Mouse (Mus musculus): ENCODE results near the gene Rbbp7.
A peak's percentile ranks its signal among the peaks of the same experiment; 100 is the strongest.

Gene Rbbp7

GRCm38 (mm10) chrX:162760115-162760942 lies at the start of gene Rbbp7:
Gene Rbbp7 (plus strand): TSS chrX:162760402.
- peak; percentile 95 for DNase-seq

GRCm38 (mm10) chrX:162717837-162718236 lies 42.4 kb upstream of the Rbbp7 start:
- peak; percentile 74 for DNase-seq

- peak; percentile 48 for DNase-seq
These were observed 40.6 kb upstream of the Rbbp7 start for GRCm38 (mm10) chrX:162719615-162720014.

GRCm38 (mm10) chrX:162727367-162727777 lies 32.8 kb upstream of the Rbbp7 start:
- DNase-seq: peak; percentile 4

GRCm38 (mm10) chrX:162727795-162728194 lies 32.4 kb upstream of the Rbbp7 start:
- no peak for DNase-seq

- DNase-seq: no peak
These were observed 32.0 kb upstream of the Rbbp7 start for GRCm38 (mm10) chrX:162728228-162728627.

- DNase-seq: no peak
These were observed 30.2 kb upstream of the Rbbp7 start for GRCm38 (mm10) chrX:162730031-162730430.

GRCm38 (mm10) chrX:162734997-162735929 lies 24.9 kb upstream of the Rbbp7 start:
- DNase-seq: peak; percentile 72

- DNase-seq: peak; percentile 28
These were observed 24.0 kb upstream of the Rbbp7 start for GRCm38 (mm10) chrX:162736140-162736659.

GRCm38 (mm10) chrX:162748696-162749420 lies 11.3 kb upstream of the Rbbp7 start:
- no peak for DNase-seq

- no peak for DNase-seq
These were observed 7.8 kb upstream of the Rbbp7 start for GRCm38 (mm10) chrX:162752418-162752817.

GRCm38 (mm10) chrX:162754314-162754713 lies 5.9 kb upstream of the Rbbp7 start:
- no peak for DNase-seq

GRCm38 (mm10) chrX:162756058-162756457 lies 4.1 kb upstream of the Rbbp7 start:
- no peak for DNase-seq

- peak; percentile 41 for DNase-seq
These were observed 719 bp upstream of the Rbbp7 start for GRCm38 (mm10) chrX:162759251-162760114.

GRCm38 (mm10) chrX:162760958-162761515 lies 835 bp downstream of the Rbbp7 start:
- no peak for DNase-seq

GRCm38 (mm10) chrX:162761716-162762395 lies 1.7 kb downstream of the Rbbp7 start:
- peak; percentile 22 for DNase-seq

GRCm38 (mm10) chrX:162770726-162771125 lies 10.5 kb downstream of the Rbbp7 start:
- DNase-seq: no peak

- no peak for DNase-seq
These were observed 28.2 kb downstream of the Rbbp7 start for GRCm38 (mm10) chrX:162788372-162788771.

GRCm38 (mm10) chrX:162791392-162791791 lies 31.2 kb downstream of the Rbbp7 start:
- DNase-seq: peak; percentile 6

GRCm38 (mm10) chrX:162800371-162800770 lies 40.2 kb downstream of the Rbbp7 start:
- peak; percentile 63 for DNase-seq

- DNase-seq: no peak
These were observed 67.8 kb downstream of the Rbbp7 start for GRCm38 (mm10) chrX:162828016-162828415.
